Mouse (Mus musculus): ENCODE measurements around the gene Cxcr1. TPM values are rescaled to one million over a fixed set of nuclear protein-coding genes. Genes with fewer than 3 reads are reported as not detected.

Cxcr1 gene
- total and polyA plus RNA-seq, 3 experiments: not detected

GRCm38 (mm10) chr1:74156381-74156910 is 38.0 kb downstream of the Cxcr1 start:
- Histone ChIP-seq H3K4me3 (no peak overlapping the region), H3K27ac (no peak overlapping the region), H3K36me3 (ENCODE audit: control insufficient read depth, insufficient read depth, low read length) (no peaks in the 10 kb centered on the region), H3K9ac (ENCODE audit: low read depth, low read length) (no peak overlapping the region), H3K79me2 (replicated peaks; ENCODE audit: control insufficient read depth, insufficient read depth, low read length) (no peaks in the 10 kb centered on the region), H3K27me3 (ENCODE audit: control insufficient read depth, insufficient read depth, low read length) (no peaks in the 10 kb centered on the region), H3K4me1 (ENCODE audit: control insufficient read depth, insufficient read depth, low read length) (no peaks in the 10 kb centered on the region)
- DNase-seq: no peak
- WGBS: 62% methylated on average over 14 of the region's 14 CpGs
- intact Hi-C loops (cut with DNase I): no loop called here
- no peak for TF ChIP-seq POLR2A (IDR thresholded peaks at IDR 0.05; ENCODE audit: insufficient read depth, low read depth, low read length)

DNA sequence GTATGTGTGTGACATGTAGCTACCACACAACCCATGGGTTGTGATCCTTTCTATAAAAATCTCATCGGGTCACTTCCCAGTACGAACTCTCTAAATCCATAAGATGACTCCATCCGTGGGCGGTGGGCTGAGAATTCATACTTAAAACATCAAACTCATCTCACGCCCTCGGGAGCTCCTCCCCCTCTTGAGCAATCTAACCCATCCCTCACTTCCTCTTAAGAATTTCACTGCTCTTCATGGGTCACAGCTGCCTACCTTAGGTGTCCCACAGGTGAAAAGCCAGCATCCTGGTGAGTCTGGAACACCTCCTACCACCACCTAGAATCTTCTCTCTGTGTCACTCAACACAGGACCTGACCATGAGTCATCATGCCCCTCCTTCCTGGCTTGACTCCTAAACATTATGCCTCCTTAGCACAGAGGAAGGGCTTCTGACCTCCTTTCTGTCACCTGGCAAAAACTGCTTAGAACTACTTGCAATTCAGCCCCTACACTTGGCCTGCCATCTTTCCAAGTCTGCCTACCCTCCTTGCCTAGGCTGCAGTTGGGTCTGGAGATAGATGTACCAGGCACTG is 38.9 kb downstream of the Cxcr1 start:
- WGBS: 75% methylated on average over 6 of the region's 6 CpGs
- H3K4me1 ChIP-seq (ENCODE audit: control insufficient read depth, insufficient read depth, low read length): no peaks in the 10 kb centered on the region
- TF ChIP-seq CTCF (IDR thresholded peaks at IDR 0.05) (no peak), POLR2A (IDR thresholded peaks at IDR 0.05; ENCODE audit: insufficient read depth, low read depth, low read length) (no peak), EP300 (IDR thresholded peaks at IDR 0.05; ENCODE audit: insufficient read depth, low read depth, low read length) (no peak)
- H3K79me2 ChIP-seq (replicated peaks; ENCODE audit: control insufficient read depth, insufficient read depth, low read length): no peaks in the 10 kb centered on the region
- no peak for DNase-seq
- H3K4me3 ChIP-seq: no peak overlapping the region
- no peaks in the 10 kb centered on the region for H3K27me3 ChIP-seq (ENCODE audit: control insufficient read depth, insufficient read depth, low read length)
- H3K36me3 ChIP-seq (ENCODE audit: control insufficient read depth, insufficient read depth, low read length): no peaks in the 10 kb centered on the region
- intact Hi-C loops (cut with DNase I): no loop called here
- H3K27ac ChIP-seq: no peak overlapping the region
- H3K9ac ChIP-seq (ENCODE audit: low read depth, low read length): no peak overlapping the region

DNA sequence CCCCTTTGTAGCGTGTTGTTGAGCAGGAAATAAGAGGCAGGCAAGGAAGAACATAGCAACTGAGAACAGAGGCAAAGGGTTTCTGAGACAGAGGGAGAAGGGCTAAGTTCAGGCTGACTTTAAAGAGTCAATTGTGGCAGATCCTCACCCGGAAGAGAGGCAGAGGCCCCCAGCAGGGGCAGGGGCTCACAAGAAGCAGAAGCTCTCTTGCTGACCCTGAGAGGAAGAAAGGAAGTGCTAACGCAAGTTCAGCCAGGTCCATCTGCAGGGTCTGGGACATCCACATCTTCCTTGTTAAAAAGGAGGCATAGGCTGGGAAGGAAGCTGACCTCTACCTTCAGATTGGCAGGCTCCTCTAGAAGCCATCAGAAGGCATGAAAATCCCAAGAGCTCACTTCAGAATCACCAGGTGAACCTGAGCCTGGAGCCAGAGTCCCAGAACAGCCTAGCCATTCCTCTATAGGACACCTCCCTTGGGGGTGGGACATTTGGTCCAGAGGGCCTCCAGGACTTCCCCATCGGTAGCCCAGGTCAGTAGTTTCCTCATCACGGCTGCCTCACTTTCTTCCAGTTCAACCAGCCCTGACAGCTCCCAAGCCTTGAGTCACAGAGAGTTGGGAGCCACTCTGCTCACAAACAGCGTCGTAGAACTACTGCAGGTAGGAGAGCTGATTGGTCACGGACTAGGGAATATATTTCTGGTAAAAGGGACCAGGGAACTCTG is 40.8 kb downstream of the Cxcr1 start, which contains the start of gene Cxcr2:
Cxcr2 (plus strand) TSS at position 529 of the 724 bp plus-strand sequence.
- Histone ChIP-seq H3K4me3 (no peak within 1 kb of the TSS), H3K9ac (ENCODE audit: low read depth, low read length) (no peak within 1 kb of the TSS), H3K4me1 (ENCODE audit: control insufficient read depth, insufficient read depth, low read length) (no peaks in the 10 kb centered on the region), H3K36me3 (ENCODE audit: control insufficient read depth, insufficient read depth, low read length) (no peaks in the 10 kb centered on the region), H3K79me2 (replicated peaks; ENCODE audit: control insufficient read depth, insufficient read depth, low read length) (no peaks in the 10 kb centered on the region), H3K27ac (no peak within 1 kb of the TSS), H3K27me3 (ENCODE audit: control insufficient read depth, insufficient read depth, low read length) (no peaks in the 10 kb centered on the region)
- TF ChIP-seq CTCF (IDR thresholded peaks at IDR 0.05): no peak
- no peak for TF ChIP-seq EP300 (IDR thresholded peaks at IDR 0.05; ENCODE audit: insufficient read depth, low read depth, low read length)
- no peak for TF ChIP-seq POLR2A (IDR thresholded peaks at IDR 0.05; ENCODE audit: insufficient read depth, low read depth, low read length)
- DNase-seq: no peak
- intact Hi-C loops (cut with DNase I): no loop called here
- WGBS: 63% methylated on average over 8 of the region's 8 CpGs

- 51% methylated on average over 3 of the region's 3 CpGs for WGBS
- no peak for DNase-seq
- H3K9ac ChIP-seq (ENCODE audit: low read depth, low read length): no peak overlapping the region
- H3K27me3 ChIP-seq (ENCODE audit: control insufficient read depth, insufficient read depth, low read length): no peaks in the 10 kb centered on the region
- no peak overlapping the region for H3K4me3 ChIP-seq
- no peaks in the 10 kb centered on the region for H3K36me3 ChIP-seq (ENCODE audit: control insufficient read depth, insufficient read depth, low read length)
- no peaks in the 10 kb centered on the region for H3K79me2 ChIP-seq (replicated peaks; ENCODE audit: control insufficient read depth, insufficient read depth, low read length)
- peaks cover 2% of the 10 kb centered on the region; the same call in 1 of the 2 replicates for H3K4me1 ChIP-seq (ENCODE audit: control insufficient read depth, insufficient read depth, low read length)
- H3K27ac ChIP-seq: no peak overlapping the region
- TF ChIP-seq POLR2A (IDR thresholded peaks at IDR 0.05; ENCODE audit: insufficient read depth, low read depth, low read length) (no peak), EP300 (IDR thresholded peaks at IDR 0.05; ENCODE audit: insufficient read depth, low read depth, low read length) (no peak), CTCF (IDR thresholded peaks at IDR 0.05) (no peak)
- intact Hi-C loops (cut with DNase I): no loop called here
Observed at GRCm38 (mm10) chr1:74151091-74151490, 43.3 kb downstream of the Cxcr1 start.

DNA sequence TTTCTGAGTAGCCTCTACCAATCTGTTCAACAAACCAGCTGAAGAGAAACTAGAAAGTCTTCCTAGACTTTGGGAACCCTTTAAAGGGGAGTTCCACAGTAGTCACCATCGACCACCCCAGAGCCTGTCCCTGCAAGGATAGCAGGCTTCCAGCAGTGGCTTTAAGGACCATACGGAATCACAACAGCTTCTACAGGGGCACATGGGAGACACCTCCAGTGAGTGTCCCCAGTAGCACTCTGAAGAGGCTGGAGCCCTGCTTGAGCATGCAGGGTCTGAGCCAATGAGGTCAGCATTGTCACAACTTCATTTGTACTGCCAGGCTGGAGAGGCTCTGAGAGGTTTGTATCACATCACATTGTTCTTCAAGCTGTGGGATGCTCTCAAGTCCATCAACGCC is 44.3 kb downstream of the Cxcr1 start:
- TF ChIP-seq CTCF (IDR thresholded peaks at IDR 0.05): no peak
- TF ChIP-seq POLR2A (IDR thresholded peaks at IDR 0.05; ENCODE audit: insufficient read depth, low read depth, low read length): no peak

More for the DNA sequence above, 44.3 kb downstream of the Cxcr1 start:
- no peaks in the 10 kb centered on the region for H3K79me2 ChIP-seq (replicated peaks; ENCODE audit: control insufficient read depth, insufficient read depth, low read length)
- no peaks in the 10 kb centered on the region for H3K36me3 ChIP-seq (ENCODE audit: control insufficient read depth, insufficient read depth, low read length)
- H3K4me3 ChIP-seq: no peak overlapping the region
- no peak for DNase-seq
- 76% methylated on average over 3 of the region's 3 CpGs for WGBS
- H3K9ac ChIP-seq (ENCODE audit: low read depth, low read length): no peak overlapping the region
- no peak overlapping the region for H3K27ac ChIP-seq
- H3K27me3 ChIP-seq (ENCODE audit: control insufficient read depth, insufficient read depth, low read length): no peaks in the 10 kb centered on the region
- H3K4me1 ChIP-seq (ENCODE audit: control insufficient read depth, insufficient read depth, low read length): peaks cover 2% of the 10 kb centered on the region; the same call in 1 of the 2 replicates
- intact Hi-C loops (cut with DNase I): no loop called here
